Mouse (Mus musculus) telencephalon, adult 2 months (tissue): ENCODE data around the gene Dhrs9.
"Not testable (repeated sequence)": the region's sequence is repeated elsewhere in the genome, so short reads cannot be mapped to it uniquely, and the experiment has no call there.

ENCODE experiments used
- DNase-seq: peaks from one replicate; pipeline ENCODE4 v3.0.0-alpha.2; 2011; ENCODE audit warnings: low read depth, low spot score

Gene Dhrs9

GRCm38 (mm10) chr2:69380281-69380680 is at the start of gene Dhrs9:
Dhrs9 (plus strand) TSS chr2:69380445.
- no peak for DNase-seq

DNA sequence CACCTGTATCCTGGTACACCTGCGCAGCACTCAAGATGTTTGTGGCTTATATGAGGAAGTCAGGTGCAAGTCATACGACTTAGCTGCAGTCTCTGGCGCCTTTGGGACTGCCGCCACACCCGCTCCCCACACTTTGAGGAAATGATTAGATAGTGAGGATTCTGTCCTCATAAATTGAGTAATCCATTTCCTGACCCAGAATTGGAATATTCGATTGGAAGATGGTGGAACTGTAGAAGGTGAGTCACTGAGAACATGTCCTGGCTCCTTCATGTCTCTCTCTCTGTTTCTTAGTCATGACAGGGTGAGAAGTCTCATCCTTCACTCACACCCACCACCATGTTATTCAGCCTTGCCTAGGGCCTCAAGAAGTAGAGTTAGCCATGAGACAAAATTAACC is 48.7 kb upstream of the Dhrs9 start:
- DNase-seq = not testable (repeated sequence)

- no peak for DNase-seq
These were observed 38.7 kb upstream of the Dhrs9 start for GRCm38 (mm10) chr2:69341506-69341905.

GRCm38 (mm10) chr2:69342496-69343221 is 37.6 kb upstream of the Dhrs9 start, which contains the start of gene Abcb11:
Abcb11 (minus strand) TSS chr2:69342616.
- DNase-seq = no peak

DNA sequence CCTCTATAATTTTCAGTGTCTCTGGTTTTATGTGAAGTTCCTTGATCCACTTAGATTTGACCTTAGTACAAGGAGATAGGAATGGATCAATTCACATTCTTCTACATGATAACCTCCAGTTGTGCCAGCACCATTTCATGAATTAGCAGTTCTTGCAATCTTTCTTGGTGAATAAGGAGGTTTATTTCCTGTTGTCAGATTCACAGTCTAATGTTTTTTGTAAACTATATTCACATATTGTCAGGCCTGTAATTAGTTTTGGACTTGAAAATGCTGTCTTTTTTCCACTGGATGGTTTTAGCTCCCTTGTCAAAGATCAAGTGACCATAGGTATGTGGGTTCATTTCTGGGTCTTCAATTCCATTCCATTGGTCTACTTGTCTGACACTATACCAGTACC is 24.8 kb upstream of the Dhrs9 start:
- DNase-seq = not testable (repeated sequence)

DNA sequence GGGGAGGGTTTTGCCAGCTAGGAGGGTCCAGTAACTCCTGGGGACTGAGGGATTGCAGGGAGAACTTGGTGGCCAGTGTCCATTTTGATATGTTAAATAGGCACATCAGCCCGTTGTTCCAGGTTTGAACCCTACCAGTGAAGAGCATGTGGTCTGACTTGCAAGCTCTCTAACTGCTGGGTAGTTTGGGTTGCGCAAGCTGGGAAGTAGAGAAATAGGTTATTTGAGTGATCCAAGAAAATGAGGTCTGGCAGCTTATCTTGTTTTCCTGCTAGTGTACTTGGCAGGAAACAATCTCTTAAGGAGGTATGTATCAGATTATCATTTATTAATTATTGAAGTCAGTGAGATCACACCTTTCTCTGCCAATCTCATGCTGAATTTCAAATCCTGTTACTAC is 15.4 kb upstream of the Dhrs9 start:
- DNase-seq = no peak

DNA sequence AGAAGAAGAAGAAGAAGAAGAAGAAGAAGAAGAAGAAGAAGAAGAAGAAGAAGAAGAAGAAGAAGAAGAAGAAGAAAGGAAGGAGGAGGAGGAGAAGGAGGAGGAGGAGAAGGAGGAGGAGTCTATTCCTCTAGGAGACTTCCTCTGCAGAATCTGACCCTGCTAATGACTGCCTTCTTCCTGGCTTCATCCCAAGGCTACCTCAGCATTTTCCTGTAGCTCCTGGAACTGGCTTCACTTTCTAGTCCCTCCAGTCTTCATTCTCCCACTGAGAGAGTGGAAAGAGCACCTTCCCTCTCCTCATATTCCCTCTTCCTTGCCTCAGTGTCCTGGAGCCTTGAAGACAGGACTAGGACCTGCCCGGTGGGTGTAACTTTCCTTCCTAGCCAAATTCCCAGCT is 15.0 kb upstream of the Dhrs9 start:
- DNase-seq = no peak

- no peak for DNase-seq
These were observed 3.5 kb upstream of the Dhrs9 start for GRCm38 (mm10) chr2:69376780-69377179.

- no peak for DNase-seq
These were observed 444 bp upstream of the Dhrs9 start for GRCm38 (mm10) chr2:69379801-69380200.

DNA sequence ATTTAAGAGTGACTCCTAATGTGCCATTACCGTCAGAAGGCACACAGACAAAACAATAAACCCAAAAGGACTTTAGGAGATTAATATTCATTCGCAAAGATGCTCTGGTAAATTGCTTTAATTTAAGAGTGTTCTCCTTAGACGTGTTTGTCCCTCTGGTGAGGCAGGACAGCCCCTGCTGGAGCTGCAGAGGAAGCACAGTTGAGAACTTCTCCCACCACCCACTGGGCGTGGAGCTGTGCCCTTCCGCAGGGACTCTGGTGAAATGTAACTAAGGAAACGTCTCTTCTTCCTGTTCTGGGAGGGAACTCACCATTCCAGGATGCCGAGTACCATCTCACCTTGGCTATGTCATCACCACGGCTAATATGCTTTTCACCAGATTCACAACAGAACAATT is 1.5 kb downstream of the Dhrs9 start:
- no peak for DNase-seq

- no peak for DNase-seq
These were observed 2.6 kb downstream of the Dhrs9 start for GRCm38 (mm10) chr2:69382838-69383237.

DNA sequence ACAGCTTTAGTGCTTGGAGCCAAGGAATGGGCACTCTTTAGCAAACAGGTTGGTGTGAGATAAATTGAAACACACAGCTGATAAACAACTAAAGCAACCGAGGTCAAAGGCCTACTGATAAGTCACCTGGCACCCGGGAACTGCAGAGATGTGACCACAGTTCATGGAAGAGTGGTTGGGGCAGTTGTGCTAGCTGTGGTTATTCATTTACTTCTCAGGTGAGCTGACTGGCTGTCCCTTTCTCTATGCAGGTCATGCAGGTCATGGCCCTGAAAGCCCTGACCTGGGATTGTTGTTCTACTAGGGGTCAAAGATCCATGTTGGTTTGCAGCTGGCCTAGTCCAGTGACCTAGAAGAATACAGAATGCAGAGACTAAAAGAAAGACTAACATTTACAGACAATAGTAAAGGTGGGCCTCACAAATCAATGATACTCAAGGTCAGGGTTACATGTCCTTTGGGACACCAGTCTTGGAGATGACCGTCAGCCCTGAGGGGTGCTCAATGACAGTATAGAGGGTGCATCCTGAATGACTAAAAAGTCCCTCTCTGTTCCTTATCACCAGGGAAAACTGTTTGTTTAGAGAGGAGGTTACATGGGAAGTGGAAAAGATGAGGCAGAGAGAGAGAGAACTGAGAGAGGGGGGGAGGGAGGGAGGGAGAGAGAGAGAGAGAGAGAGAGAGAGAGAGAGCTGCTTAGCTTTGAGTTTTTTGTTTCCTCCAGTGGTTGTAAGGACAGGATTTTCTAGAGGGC is 6.0 kb downstream of the Dhrs9 start:
- DNase-seq = no peak

GRCm38 (mm10) chr2:69393947-69394346 is 13.7 kb downstream of the Dhrs9 start:
- DNase-seq = no peak

- DNase-seq = no peak
These were observed 15.5 kb downstream of the Dhrs9 start for GRCm38 (mm10) chr2:69395597-69396248.

DNA sequence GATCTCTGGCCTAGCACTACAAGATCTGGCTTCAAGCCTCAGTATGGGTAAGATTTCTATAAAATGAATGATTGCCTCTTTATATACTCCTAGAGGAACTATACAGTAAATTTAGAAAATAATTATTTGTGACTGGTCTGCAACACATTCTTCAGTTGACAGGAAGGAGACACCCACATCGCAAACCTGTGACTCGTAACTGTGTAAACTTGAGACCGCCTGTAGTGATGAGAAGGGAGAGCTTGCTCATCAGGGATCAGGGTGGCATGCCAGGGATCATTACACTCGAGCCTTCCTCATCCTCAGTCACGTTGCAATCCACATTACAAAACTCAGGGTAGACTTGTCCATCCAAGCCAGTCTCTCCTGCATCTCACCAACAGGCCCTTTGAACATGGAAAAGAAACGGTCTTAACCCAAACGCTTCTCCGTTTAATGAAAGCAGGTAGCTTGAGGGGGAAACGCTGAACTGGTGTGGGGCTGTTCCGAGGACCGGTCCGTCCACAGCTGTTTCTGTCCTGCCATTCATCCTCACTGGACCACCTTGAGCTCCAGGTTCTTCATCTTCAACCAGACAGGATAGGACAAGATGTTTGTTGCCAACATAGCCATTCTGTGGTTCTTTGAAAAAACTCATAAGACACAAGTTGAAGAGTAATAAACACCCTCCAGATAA is 16.7 kb downstream of the Dhrs9 start:
- DNase-seq = no peak

DNA sequence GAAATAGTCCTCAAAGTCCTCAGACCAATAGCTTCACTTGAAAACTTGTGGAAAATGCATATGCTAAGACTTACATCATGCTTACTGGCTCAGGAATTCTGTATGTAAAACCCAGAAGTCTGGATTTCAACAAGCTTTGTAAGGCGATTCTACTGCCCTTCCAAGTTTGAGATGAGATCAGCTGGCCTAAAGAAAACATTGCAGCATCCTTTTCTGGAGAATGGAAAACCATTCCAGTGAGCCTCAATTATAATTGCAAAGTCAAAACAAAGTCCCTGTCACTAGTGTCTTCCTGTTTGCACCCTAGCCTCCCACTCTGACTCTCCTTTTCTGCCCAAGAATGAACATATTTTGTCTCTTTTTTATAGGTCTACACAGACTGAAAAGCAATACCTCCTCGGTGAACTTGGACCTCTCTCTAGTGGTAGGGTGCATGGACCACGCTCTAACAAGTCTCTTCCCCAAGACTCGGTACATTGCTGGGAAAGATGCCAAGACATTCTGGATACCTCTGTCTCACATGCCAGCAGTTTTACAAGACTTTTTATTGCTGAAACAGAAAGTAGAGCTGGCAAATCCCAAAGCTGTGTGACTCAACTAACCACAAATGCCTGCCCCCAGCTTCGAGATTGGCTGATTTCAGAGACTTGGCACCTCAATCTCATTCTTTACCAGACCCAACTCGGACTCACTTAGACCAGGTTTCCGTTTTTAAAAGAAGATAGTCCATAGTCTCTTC is 20.8 kb downstream of the Dhrs9 start:
- no peak for DNase-seq

GRCm38 (mm10) chr2:69401891-69402290 is 21.6 kb downstream of the Dhrs9 start:
- DNase-seq = no peak

- no peak for DNase-seq
These were observed 22.1 kb downstream of the Dhrs9 start for GRCm38 (mm10) chr2:69402309-69402708.

DNA sequence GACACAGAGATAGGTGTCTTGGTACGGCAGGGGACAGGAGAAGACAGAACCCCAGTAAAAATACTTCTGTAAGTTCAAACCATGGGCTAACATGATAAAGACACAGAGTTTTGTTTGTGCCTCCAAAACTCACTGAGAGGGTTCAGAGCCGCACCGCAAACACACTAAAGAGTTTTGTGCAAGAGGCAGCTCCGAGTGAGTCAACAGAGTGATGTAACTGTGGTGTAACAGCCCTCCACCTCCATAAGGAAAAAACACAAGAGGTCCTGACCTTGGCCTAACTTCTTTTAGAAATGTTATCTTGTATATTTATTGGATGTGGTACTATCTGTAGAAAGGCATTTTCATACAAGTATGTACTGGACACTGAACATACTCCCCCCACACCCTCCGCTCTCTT is 25.4 kb downstream of the Dhrs9 start:
- DNase-seq = no peak

DNA sequence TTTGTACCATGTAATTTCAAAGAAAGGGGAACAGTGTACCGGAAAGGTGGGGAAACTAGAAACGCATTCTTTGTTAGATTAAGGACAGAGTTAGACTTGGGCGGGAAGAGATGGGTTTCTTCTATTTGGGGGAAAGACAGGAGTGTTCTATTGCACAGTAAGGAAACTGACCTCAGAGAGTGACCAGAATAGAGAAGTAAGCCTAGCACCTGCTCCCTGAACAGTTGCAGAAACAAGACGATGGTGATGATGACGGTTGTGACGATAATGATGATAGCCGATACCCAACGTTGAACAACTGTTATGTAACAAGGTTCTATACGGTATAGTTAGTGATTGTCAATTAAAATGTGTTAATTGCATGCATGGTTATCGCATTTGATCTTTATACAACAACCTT is 34.3 kb downstream of the Dhrs9 start:
- DNase-seq = no peak

DNA sequence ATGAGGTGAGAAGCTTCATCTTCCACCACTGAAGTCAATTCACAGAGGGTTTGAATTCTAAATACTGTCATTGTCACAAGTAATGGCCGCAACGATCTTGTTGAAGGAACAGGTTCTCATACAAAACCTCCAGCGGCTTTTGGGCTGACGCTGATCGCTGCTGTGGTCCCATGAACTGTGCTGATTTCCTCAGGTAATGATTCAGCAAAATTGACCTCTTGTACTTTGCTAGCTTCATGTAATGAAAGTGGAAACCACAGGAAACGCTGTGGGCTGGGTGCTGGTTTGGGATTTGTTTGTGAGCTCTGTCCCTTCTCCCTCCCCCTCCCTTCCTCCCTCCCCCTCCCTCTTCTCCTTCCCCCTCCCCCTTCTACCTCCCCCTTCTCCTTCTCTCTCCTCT is 34.8 kb downstream of the Dhrs9 start:
- DNase-seq = no peak
